Mouse (Mus musculus) small intestine, adult 2 months (tissue): ENCODE results near the gene Fam102a.

Experiments
- CTCF ChIP-seq: fragments of 200-500 bp; IDR thresholded peaks from 2 replicates; pipeline ENCODE4 v1.5.1; 2012; ENCODE audit warnings: low read depth, mild to moderate bottlenecking, control low read depth, inconsistent platforms, low read length, moderate library complexity, mixed read lengths; ENCODE audit not compliant: insufficient replicate concordance, insufficient read length; ENCODE audit errors: extremely low read depth
- POLR2A ChIP-seq: fragments of 200-500 bp; IDR thresholded peaks from 2 replicates; pipeline ENCODE4 v1.6.1; 2012; ENCODE audit warnings: low read depth, mild to moderate bottlenecking, control low read depth, inconsistent platforms, low read length, moderate library complexity

DNA sequence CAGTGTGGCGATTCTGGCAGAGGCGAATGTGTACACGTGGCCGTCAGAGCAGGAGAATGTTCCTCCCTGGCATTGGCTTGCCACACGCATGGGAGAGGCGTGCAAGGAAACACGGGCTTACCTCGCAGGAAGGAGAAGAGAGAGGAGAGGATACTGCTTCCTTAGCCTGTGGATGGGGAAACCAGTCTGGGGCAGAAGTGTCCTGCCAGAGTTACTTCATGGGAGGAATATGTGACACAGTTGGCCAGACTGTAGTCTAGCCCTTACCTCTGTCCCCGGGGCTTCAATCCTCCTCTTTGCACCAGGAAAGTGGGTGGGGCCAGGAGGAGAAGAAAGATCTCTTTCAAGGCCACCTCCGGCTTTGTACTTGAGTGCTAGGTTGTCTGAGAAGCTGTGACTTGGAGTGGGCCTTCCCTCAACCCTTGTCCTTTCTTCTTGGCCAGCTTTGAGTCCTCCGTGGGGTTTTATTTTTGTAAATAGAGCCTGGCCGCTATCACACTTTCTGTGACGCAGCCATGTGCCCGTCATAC is 4.4 kb downstream of the Fam102a start:
- TF ChIP-seq CTCF, result no peak
- no peak for TF ChIP-seq POLR2A
